Mouse (Mus musculus) C2C12 (cell line): ENCODE data around the gene H2-Q4. TPM values are rescaled to one million over a fixed set of nuclear protein-coding genes. Genes with fewer than 3 reads are reported as not detected.
A peak's percentile ranks its signal among the peaks of the same experiment; 100 is the strongest.
"Not testable (repeated sequence)": the region's sequence is repeated elsewhere in the genome, so short reads cannot be mapped to it uniquely, and the experiment has no call there.

ENCODE experiments used
- H3K27me3 ChIP-seq: one replicate; pipeline ENCODE4 v1.6.1; 2011; ENCODE audit not compliant: control insufficient read depth, insufficient read depth, insufficient read length
- H3K36me3 ChIP-seq: one replicate; pipeline ENCODE4 v1.6.1; 2011; ENCODE audit not compliant: control insufficient read depth, insufficient read depth
- H3K4me3 ChIP-seq: one replicate; pipeline ENCODE4 v1.5.1; 2011; ENCODE audit warnings: mild to moderate bottlenecking, control low read depth; ENCODE audit not compliant: poor library complexity, insufficient read depth, severe bottlenecking
- H3K79me2 ChIP-seq: one replicate; pipeline ENCODE4 v1.6.1; 2011; ENCODE audit not compliant: control insufficient read depth, insufficient read depth
- H3K79me3 ChIP-seq: one replicate; pipeline ENCODE4 v1.6.1; 2011; ENCODE audit warnings: low read depth, control low read depth
- H3ac ChIP-seq: one replicate; pipeline ENCODE3; 2011; ENCODE audit warnings: low read depth; ENCODE audit not compliant: control insufficient read depth, insufficient read length
- CEBPB ChIP-seq: IDR thresholded peaks from one replicate; pipeline ENCODE4 v1.6.1; 2011; ENCODE audit warnings: low read depth, mild to moderate bottlenecking, control low read depth, moderate library complexity
- CTCF ChIP-seq: IDR thresholded peaks from one replicate; pipeline ENCODE4 v1.5.1; 2011; ENCODE audit not compliant: control insufficient read depth, insufficient read depth, insufficient read length
- FOSL1 ChIP-seq: IDR thresholded peaks from one replicate; pipeline ENCODE4 v1.8.0; 2011; ENCODE audit warnings: mild to moderate bottlenecking, low read length; ENCODE audit not compliant: poor library complexity, insufficient read depth, severe bottlenecking
- MAX ChIP-seq: IDR thresholded peaks from one replicate; pipeline ENCODE4 v1.6.1; 2011; ENCODE audit warnings: mild to moderate bottlenecking, control low read depth
- MYOD1 ChIP-seq: IDR thresholded peaks from one replicate; pipeline ENCODE4 v1.6.1; 2011; ENCODE audit warnings: low read depth; ENCODE audit not compliant: control insufficient read depth, insufficient read length
- MYOG ChIP-seq: IDR thresholded peaks from one replicate; pipeline ENCODE4 v1.6.1; 2011; ENCODE audit not compliant: control insufficient read depth, insufficient read length; ENCODE audit errors: extremely low read depth
- USF1 ChIP-seq: IDR thresholded peaks from one replicate; pipeline ENCODE4 v1.6.1; 2011; ENCODE audit warnings: low read depth, mild to moderate bottlenecking, control low read depth, moderate library complexity
- long read RNA-seq, 2 experiments: library from polyadenylated mRNA; unstranded; transcript quantifications; one replicate each; pipeline ENCODE4 v2.0.0; 2019 to 2020
- polyA plus RNA-seq: library from polyadenylated mRNA; unstranded; fragments of >200 nt; fragmentation: generic; extraction: Trizol; gene quantifications from one replicate; pipeline ENCODE4 v1.2.1, GENCODE M21; 2012; ENCODE audit warnings: missing spikeins

The H2-Q4 gene
- 3.5 TPM for polyA plus RNA-seq
- long read RNA-seq, experiment 1, partial matches to known transcripts: 0 of 10 reads
- long read RNA-seq, experiment 1, other reads (novel, unspliced or antisense): 10 of 10 reads
- long read RNA-seq, experiment 2, partial matches to known transcripts: 1 of 4 reads
- long read RNA-seq, experiment 2, other reads (novel, unspliced or antisense): 3 of 4 reads

GRCm38 (mm10) chr17:35379369-35379728, at the start of gene H2-Q4:
Gene H2-Q4 (plus strand): TSS chr17:35379617.
- TF ChIP-seq CTCF (no peak), MAX (no peak), MYOG (no peak), FOSL1 (no peak), CEBPB (no peak), MYOD1 (no peak), USF1 (no peak)
- H3K79me3 ChIP-seq: no peaks in the 10 kb centered on the region
- peak within 1 kb of the TSS; percentile 49 for H3ac ChIP-seq
- no peaks in the 10 kb centered on the region for H3K79me2 ChIP-seq
- H3K27me3 ChIP-seq: no peaks in the 10 kb centered on the region
- peak within 1 kb of the TSS; percentile 41 for H3K4me3 ChIP-seq
- H3K36me3 ChIP-seq: no peaks in the 10 kb centered on the region

DNA sequence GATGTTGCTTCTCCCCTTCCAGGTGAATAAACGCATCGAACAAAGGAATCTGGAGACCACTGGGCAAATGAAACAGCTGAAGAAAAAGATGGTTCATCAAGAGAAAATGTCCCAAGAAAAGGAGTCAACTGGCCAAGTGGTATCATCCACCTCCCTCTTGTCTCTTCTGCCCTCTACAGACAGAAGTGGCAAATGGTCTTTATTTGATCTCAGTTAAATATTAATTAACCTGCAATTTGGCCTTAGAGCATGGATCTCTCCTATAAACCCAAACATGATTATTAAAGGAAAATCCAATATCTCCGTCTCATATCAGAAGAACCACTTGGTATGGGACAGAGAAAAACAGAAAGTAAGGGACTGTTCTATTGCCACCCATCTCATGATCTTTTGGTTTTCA, 49.7 kb upstream of the H2-Q4 start:
- not testable (repeated sequence) for H3K79me2 ChIP-seq, H3ac ChIP-seq, H3K27me3 ChIP-seq, H3K4me3 ChIP-seq, H3K79me3 ChIP-seq, H3K36me3 ChIP-seq

- H3K79me2 ChIP-seq, H3K79me3 ChIP-seq, H3K4me3 ChIP-seq, H3ac ChIP-seq, H3K27me3 ChIP-seq, H3K36me3 ChIP-seq: not testable (repeated sequence)
Observed at GRCm38 (mm10) chr17:35331546-35331945, 47.9 kb upstream of the H2-Q4 start.

GRCm38 (mm10) chr17:35342071-35342671, 37.2 kb upstream of the H2-Q4 start, which contains the start of gene H2-Q2:
Gene H2-Q2 (plus strand): TSS chr17:35342242.
- Histone ChIP-seq H3K27me3 (no peaks in the 10 kb centered on the region), H3K79me3 (no peaks in the 10 kb centered on the region), H3K79me2 (no peaks in the 10 kb centered on the region), H3ac (no peak within 1 kb of the TSS), H3K4me3 (no peak within 1 kb of the TSS), H3K36me3 (no peaks in the 10 kb centered on the region)
- TF ChIP-seq CTCF (no peak), MAX (no peak), USF1 (no peak), MYOG (no peak)

GRCm38 (mm10) chr17:35342711-35343476, 36.5 kb upstream of the H2-Q4 start:
- Histone ChIP-seq H3K4me3 (no peak overlapping the region), H3K27me3 (no peaks in the 10 kb centered on the region)
- TF ChIP-seq MAX: no peak

GRCm38 (mm10) chr17:35347659-35348058, 31.8 kb upstream of the H2-Q4 start:
- H3K36me3 ChIP-seq, H3K79me2 ChIP-seq, H3K4me3 ChIP-seq, H3ac ChIP-seq, H3K27me3 ChIP-seq, H3K79me3 ChIP-seq: not testable (repeated sequence)

More at GRCm38 (mm10) chr17:35342711-35343476, 36.5 kb upstream of the H2-Q4 start:
- Histone ChIP-seq H3ac (no peak overlapping the region), H3K36me3 (no peaks in the 10 kb centered on the region), H3K79me2 (no peaks in the 10 kb centered on the region), H3K79me3 (no peaks in the 10 kb centered on the region)

DNA sequence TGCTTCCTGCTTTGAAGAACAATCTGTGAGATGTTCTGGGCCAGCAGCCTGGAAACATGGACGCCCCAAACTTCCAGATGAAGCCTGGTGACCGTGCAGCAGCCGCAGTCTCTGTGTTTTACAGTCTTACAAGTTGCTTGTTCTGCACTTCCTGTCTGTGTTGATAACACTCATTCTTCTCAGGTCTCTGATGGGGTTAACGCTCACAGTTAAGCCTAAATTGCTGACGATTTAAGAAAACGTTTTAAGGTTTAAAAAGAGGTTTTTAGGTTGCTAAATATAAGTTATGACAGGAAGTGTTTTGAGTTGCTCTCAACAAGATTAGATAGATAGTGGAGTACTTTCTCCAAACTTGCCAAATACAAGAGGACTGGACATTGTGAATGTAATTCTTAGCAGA, 26.1 kb upstream of the H2-Q4 start:
- not testable (repeated sequence) for H3K36me3 ChIP-seq, H3K4me3 ChIP-seq, H3K27me3 ChIP-seq

More for the DNA sequence above, 26.1 kb upstream of the H2-Q4 start:
- not testable (repeated sequence) for H3K79me2 ChIP-seq, H3K79me3 ChIP-seq, H3ac ChIP-seq
